Mouse (Mus musculus) kidney, embryonic 14.5 days (tissue): Measurements from ENCODE around the gene Treh. TPM values are rescaled to one million over a fixed set of nuclear protein-coding genes. Genes with fewer than 3 reads are reported as not detected.

Experiments used
- ATAC-seq: fragments of 200-750 bp; cut with Nextera tagmentation; 2 replicates; pipeline ENCODE4 v1.8.0; 2017; ENCODE audit warnings: moderate number of reproducible peaks, mild to moderate bottlenecking, moderate TSS enrichment, moderate library complexity; ENCODE audit not compliant: low FRiP score, low TSS enrichment
- H3K27ac ChIP-seq: fragments of 300-500 bp; sonication (generic); 2 replicates; pipeline ENCODE4 v1.5.1; 2014; ENCODE audit warnings: low read depth, mild to moderate bottlenecking, low read length, moderate library complexity, mixed read lengths
- H3K27me3 ChIP-seq: fragments of 300-500 bp; sonication (generic); 2 replicates; pipeline ENCODE4 v1.6.1; 2014; ENCODE audit warnings: mild to moderate bottlenecking, low read length; ENCODE audit not compliant: control insufficient read depth, insufficient read depth
- H3K36me3 ChIP-seq: fragments of 300-500 bp; sonication (generic); 2 replicates; pipeline ENCODE4 v1.6.1; 2014; ENCODE audit warnings: low read length, mixed read lengths; ENCODE audit not compliant: control insufficient read depth, insufficient read depth
- H3K4me1 ChIP-seq: fragments of 300-500 bp; sonication (generic); 2 replicates; pipeline ENCODE4 v1.6.1; 2014; ENCODE audit warnings: low read length, mixed read lengths; ENCODE audit not compliant: control insufficient read depth, insufficient read depth
- H3K4me2 ChIP-seq: fragments of 300-500 bp; sonication (generic); replicated peaks from 2 replicates; pipeline ENCODE4 v1.6.1; 2014; ENCODE audit warnings: low read depth, mild to moderate bottlenecking, low read length
- H3K4me3 ChIP-seq: fragments of 300-500 bp; sonication (generic); 2 replicates; pipeline ENCODE4 v1.5.1; 2014; ENCODE audit warnings: mild to moderate bottlenecking, low read length
- H3K9ac ChIP-seq: fragments of 300-500 bp; sonication (generic); 2 replicates; pipeline ENCODE4 v1.6.1; 2014; ENCODE audit warnings: low read depth, mild to moderate bottlenecking, low read length, moderate library complexity
- H3K9me3 ChIP-seq: fragments of 300-500 bp; sonication (generic); 2 replicates; pipeline ENCODE4 v1.6.1; 2016; ENCODE audit warnings: low read length; ENCODE audit not compliant: control insufficient read depth
- WGBS: fragments of 180-500 bp; shearing (Covaris S2); extraction: QIAGEN DNeasy Blood & Tissue Kit; methylation state at CpG from one replicate; pipeline ENCODE4 v1.1.7; 2014; 5-methylcytosine and 5-hydroxymethylcytosine counted together
- polyA plus RNA-seq: library from polyadenylated mRNA; unstranded; fragments of >200 nt; fragmentation: Nextera tagmentation; extraction: Ambion mirVana; gene quantifications from 2 replicates; pipeline ENCODE4 v1.2.1, GENCODE M21; 2014

Treh gene
- polyA plus RNA-seq, 1 experiment from 2014 or later = not detected

DNA sequence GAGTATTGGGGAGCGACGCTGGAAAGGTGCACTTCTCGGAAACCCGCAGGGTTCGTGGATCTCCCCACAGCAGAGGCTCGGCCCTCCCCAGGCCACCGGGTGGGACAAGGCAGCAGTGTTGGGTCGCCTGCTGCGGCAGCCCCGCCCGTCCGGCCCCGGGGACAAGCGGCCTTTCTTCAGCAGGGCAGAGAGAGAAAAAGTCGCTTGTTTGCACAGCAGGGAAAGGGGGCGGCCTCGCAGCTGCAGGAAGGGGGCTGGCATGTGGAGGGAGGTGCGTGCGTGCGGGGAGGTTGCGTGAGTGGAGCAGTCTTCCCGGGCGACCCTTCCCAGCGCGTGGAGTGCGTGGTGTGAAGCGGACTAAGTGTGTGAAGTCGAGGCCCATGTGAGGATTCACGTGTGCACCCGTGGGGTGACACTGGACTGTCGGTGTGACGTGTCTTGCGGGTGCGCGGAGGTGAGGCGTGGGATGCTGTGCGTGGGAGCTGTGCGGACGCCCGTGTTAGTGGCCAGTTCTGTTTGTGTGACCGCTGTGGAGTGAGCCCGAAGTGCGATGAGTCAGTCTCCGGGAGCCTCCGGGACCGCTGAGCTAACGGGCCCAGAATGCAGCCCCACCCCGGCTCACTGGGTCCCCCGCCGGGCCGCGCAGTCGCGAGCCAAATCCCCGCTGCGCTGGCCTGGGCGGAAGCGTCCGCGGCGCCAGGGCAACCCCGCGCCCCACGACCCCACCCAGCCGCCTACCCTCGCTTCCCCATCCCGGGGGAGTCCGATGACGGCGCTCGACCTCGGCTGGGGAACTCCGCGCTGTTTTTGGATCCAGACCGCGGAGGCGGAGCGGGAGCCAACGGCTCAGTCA lies 60.9 kb downstream of the Treh start:
- Histone ChIP-seq H3K27ac (peak overlapping the region; percentile 82), H3K36me3 (no peaks in the 10 kb centered on the region), H3K27me3 (no peaks in the 10 kb centered on the region), H3K4me2 (peak overlapping the region; percentile 97), H3K4me1 (peaks cover 21% of the 10 kb centered on the region; the same call in 1 of the 2 replicates), H3K4me3 (peak overlapping the region; percentile 64), H3K9ac (peak overlapping the region; percentile 67), H3K9me3 (no peaks in the 10 kb centered on the region)
- ATAC-seq = peak; percentile 22; the same call in 1 of the 2 replicates
- 1% methylated on average over 78 of the region's 79 CpGs for WGBS

DNA sequence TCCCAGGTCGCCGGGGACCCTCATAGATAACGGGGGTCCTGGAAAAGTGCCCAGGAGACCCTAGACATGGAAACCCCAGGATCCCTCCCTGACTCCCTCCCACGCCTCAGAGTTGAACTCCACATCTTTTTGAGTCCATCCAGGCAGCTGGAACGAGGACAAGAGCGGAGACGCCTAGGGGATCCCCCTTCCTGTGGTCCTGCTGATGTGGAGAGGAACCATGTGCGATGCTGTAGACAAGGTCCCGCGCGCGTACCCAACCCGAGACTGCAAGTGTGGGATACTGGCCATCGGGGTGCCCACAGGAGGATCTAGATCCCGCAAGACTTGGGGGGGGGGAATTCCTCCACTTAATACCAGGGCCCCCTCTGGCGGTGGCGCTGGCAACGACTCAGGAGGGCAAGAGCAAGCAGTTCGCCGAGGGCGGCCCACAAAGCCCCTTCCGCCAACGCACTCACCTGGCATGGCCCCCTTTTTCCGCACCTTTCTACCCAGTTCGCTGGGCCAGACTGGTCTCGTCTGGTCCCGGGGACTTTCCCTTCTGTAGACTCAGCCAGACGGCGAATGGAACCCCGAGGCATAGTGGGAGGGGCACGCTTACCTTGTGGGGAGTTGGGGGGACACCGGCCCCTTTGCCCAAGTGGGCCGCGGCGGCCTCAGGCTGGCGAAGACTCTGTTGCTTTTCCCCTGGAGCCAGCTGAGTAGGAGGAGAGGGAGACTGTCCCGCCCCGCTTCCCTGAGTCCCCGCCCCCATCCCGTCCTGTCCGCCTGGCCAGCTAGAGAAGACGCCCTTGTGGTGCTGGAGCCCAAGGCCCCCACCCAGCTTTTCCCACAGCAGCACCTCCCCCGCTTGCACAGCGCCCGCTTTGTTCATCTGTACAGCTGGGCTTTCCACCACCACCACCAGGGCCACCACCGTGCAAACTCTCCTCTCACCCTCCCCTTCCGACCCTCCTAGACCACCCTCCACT lies 61.8 kb downstream of the Treh start, which contains the start of gene Phldb1:
TSS of gene Phldb1 (minus strand) at position 675 of the 971 bp plus-strand sequence.
- WGBS = 2% methylated on average over 46 of the region's 47 CpGs
- Histone ChIP-seq H3K9ac (peak within 1 kb of the TSS; percentile 67), H3K4me1 (peaks cover 21% of the 10 kb centered on the region; the same call in 1 of the 2 replicates), H3K27me3 (no peaks in the 10 kb centered on the region), H3K9me3 (0 out of 2 replicates have a peak, but pooled peaks cover 2% of the 10 kb centered on the region), H3K36me3 (no peaks in the 10 kb centered on the region), H3K27ac (peak within 1 kb of the TSS; percentile 82), H3K4me2 (peak within 1 kb of the TSS; percentile 97), H3K4me3 (peak within 1 kb of the TSS; percentile 64)
- peak; percentile 83 for ATAC-seq

DNA sequence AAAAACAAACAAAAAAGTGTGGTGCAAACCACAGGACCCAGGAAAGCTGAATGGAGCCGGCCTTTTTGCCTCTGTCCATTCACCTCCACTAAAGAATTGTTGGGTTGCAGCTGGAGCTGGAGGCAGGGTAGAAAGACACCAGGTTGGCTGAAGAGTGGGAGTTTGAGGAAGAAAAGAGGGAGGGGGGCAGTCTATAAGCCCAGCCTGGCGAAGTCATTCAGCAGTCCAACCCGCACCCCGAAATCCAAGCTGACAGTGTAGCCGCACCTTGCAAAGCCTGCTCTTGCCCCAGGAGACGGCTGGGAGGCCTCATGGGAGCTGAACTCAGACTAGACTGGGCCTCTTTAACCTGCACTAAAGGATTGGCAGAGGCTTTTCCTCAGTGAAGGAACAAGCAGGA lies 62.9 kb downstream of the Treh start:
- H3K4me2 ChIP-seq = no peak overlapping the region
- H3K4me3 ChIP-seq = no peak overlapping the region
- no peak overlapping the region for H3K9ac ChIP-seq
- ATAC-seq = no peak
- WGBS = 73% methylated on average over 6 of the region's 6 CpGs
- no peaks in the 10 kb centered on the region for H3K36me3 ChIP-seq
- 0 out of 2 replicates have a peak, but pooled peaks cover 2% of the 10 kb centered on the region for H3K9me3 ChIP-seq
- no peaks in the 10 kb centered on the region for H3K27me3 ChIP-seq
- peak overlapping the region; percentile 82 for H3K27ac ChIP-seq
- peaks cover 21% of the 10 kb centered on the region; the same call in 1 of the 2 replicates for H3K4me1 ChIP-seq

Other genes with a start within 250 kb of the Treh start
- not detected in 2 replicates for gene Foxr1, start 232.1 kb upstream of the Treh start, polyA plus RNA-seq
- gene Upk2, start 218.3 kb upstream of the Treh start, polyA plus RNA-seq = 0.30 and 0.39 TPM in 2 replicates
- 14.5 and 14.6 TPM in 2 replicates for gene Bcl9l, start 190.4 kb upstream of the Treh start, polyA plus RNA-seq
- not detected in 2 replicates for gene Cxcr5, start 111.4 kb upstream of the Treh start, polyA plus RNA-seq
- gene Ddx6, start 68.3 kb upstream of the Treh start, polyA plus RNA-seq = 28.2 and 29.1 TPM in 2 replicates
- 24.9 and 28.7 TPM in 2 replicates for gene Phldb1, start 62.0 kb downstream of the Treh start, polyA plus RNA-seq
- 116 and 219 TPM in 2 replicates for gene Arcn1, start 94.6 kb downstream of the Treh start, polyA plus RNA-seq
- gene Ift46, start 94.7 kb downstream of the Treh start, polyA plus RNA-seq = 122 and 131 TPM in 2 replicates
- gene Tmem25, start 126.1 kb downstream of the Treh start, polyA plus RNA-seq = 8.1 and 10.8 TPM in 2 replicates
- 22.5 and 31.0 TPM in 2 replicates for gene Ttc36, start 129.8 kb downstream of the Treh start, polyA plus RNA-seq
- gene Kmt2a, start 208.1 kb downstream of the Treh start, polyA plus RNA-seq = 14.9 and 15.2 TPM in 2 replicates
- gene Atp5l, start 247.5 kb downstream of the Treh start, polyA plus RNA-seq = 674 and 931 TPM in 2 replicates